Mouse (Mus musculus) c-Kit-positive CD71-positive TER-119-negative erythroid progenitor cells, embryonic 14.5 days (primary cell): ENCODE results near the gene Cdh5.
A peak's percentile ranks its signal among the peaks of the same experiment; 100 is the strongest.

Experiments
- DNase-seq: peaks from one replicate; pipeline ENCODE4 v3.0.0-alpha.2; 2013; ENCODE audit warnings: low read depth

The Cdh5 gene

GRCm38 (mm10) chr8:104136277-104136676 lies 34.9 kb downstream of the Cdh5 start:
- DNase-seq: no peak

DNA sequence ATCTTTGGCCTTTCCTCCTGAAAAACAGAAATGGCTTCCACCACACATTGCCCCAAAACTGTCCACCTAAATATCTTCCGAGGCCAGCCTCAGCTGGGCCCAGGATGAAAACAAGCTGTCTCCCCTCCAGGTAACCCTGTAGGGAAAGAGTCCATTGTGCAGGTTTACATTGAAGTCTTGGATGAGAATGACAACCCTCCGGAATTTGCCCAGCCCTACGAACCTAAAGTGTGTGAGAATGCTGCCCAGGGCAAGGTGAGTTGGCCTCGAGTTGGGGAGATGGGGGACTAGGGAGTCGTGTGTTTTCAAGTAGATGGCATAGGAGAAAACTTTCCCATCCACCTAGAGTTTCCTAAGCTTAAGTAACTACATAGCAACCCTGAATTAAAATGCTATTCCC lies 36.2 kb downstream of the Cdh5 start:
- no peak for DNase-seq

GRCm38 (mm10) chr8:104140611-104141010 lies 39.2 kb downstream of the Cdh5 start:
- DNase-seq: no peak

DNA sequence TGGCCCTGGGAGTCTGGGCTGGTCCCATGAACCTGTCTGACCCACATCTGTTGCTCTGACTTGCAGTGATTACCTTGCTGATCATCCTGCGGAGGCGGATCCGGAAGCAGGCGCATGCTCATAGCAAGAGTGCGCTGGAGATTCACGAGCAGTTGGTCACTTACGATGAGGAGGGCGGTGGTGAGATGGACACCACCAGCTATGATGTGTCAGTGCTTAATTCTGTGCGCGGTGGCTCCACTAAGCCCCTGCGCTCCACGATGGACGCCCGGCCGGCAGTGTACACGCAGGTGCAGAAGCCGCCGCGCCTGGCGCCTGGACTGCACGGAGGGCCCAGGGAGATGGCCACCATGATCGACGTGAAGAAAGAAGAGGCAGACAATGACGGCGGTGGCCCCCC lies 41.0 kb downstream of the Cdh5 start:
- DNase-seq: no peak

GRCm38 (mm10) chr8:104143379-104143778 lies 42.0 kb downstream of the Cdh5 start:
- DNase-seq: no peak

DNA sequence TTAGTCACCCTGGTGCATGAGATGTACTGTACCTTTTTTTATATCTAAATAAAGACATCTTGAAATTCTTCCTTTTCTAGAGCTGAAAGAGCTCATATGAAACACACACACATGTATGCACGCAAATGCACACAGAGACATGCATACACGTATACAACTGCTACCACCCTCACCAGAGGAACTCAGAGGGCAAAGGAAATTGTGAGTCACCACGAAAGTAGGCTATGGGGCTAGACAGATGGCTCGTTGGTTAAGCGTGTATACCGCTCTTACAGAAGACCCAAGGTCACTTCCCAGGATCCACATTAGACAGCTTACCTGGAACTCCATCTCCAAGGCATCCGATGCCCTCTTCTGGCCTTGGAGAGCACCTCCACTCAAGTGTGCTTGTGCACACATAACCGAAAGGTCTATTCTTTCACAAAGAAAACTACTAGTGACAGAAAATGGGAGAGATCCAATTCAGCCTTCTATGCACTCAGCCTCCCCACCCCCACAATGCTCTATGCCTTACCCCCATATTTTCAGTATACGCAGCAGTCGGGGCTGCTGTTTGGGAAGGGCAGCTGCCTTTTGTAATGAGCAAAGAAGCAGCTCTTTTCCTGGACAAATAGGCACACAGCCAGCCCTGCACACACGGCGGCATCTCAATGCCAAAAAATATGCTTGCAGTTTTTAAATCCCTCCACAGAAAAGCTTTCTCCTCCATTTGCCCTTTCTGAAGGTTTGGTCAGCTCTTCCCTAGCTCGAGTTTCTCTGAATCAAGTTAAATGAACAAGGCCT lies 43.2 kb downstream of the Cdh5 start:
- DNase-seq: no peak

DNA sequence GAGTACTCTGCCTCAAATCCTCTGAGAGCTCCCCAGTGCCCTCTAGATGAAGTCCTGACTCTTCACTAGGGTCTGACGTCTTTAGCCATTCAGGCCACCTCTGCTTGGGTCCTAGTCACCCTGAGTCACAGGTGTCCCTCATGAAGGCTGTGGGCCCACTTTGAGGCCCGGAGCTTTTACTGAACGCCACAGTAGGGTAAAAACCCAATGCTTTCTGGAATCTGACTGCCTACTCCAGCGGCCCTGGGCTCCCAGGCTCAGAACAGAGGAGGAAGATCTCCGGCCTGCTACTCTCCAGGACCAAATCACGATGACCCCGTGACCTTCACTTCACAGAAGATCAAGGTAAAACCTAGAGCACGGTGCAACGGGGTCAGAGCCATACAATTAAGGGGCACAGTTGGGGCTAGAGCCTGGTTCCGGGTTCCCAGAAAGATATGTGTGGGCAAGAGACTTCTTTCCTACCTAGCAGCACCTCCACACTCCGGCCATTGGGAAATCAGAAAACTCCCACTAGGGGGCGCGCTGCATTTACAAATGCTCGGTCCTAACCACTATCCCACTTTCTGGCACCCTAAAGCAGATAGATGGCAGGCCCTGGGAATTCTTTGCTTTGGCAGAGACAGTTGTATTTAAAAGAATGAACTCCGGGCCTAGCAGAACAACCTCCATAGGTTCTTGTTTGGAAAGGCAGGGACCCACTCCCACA lies 44.7 kb downstream of the Cdh5 start:
- DNase-seq: peak; percentile 39

- no peak for DNase-seq
Measured at GRCm38 (mm10) chr8:104146717-104147494, 45.5 kb downstream of the Cdh5 start.

DNA sequence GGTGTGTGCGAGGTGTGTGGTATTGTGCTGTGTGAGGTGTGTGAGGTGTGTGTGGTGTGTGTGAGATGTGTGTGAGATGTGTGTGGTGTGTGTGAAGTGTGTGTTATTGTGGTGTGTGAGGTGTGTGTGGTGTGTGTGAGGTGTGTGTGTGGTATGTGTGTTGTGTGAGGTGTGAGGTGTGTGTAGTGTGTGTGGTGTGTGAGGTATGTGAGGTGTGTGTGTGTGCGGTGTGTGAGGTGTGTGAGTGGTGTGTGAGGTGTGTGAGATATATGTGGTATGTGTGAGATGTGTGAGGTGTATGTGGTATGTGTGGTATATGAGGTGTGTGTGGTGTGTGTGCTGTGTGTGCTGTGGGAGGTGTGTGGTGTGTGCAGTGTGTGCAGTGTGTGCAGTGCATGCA lies 46.5 kb downstream of the Cdh5 start:
- DNase-seq: no peak

DNA sequence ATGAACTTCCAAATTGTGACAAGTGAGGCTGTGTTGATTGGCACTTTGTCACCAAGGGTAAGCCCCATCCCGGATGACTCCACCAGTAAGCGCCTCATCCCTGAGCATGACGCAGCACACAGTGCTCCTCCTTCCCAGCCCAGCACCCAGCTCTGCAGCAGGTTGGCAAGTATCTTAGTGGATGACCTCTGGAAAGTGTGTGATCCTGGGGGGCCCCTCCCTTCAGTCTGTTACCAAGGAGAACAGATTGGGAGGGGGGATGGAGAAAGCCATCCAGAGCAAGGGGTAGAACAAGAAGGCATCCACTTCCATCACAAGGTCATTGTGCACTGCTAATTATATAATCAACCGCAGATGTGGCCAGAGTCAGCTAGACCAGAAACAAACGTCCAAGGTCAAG lies 59.3 kb downstream of the Cdh5 start:
- no peak for DNase-seq

- DNase-seq: no peak
Measured at GRCm38 (mm10) chr8:104169461-104169860, 68.0 kb downstream of the Cdh5 start.

DNA sequence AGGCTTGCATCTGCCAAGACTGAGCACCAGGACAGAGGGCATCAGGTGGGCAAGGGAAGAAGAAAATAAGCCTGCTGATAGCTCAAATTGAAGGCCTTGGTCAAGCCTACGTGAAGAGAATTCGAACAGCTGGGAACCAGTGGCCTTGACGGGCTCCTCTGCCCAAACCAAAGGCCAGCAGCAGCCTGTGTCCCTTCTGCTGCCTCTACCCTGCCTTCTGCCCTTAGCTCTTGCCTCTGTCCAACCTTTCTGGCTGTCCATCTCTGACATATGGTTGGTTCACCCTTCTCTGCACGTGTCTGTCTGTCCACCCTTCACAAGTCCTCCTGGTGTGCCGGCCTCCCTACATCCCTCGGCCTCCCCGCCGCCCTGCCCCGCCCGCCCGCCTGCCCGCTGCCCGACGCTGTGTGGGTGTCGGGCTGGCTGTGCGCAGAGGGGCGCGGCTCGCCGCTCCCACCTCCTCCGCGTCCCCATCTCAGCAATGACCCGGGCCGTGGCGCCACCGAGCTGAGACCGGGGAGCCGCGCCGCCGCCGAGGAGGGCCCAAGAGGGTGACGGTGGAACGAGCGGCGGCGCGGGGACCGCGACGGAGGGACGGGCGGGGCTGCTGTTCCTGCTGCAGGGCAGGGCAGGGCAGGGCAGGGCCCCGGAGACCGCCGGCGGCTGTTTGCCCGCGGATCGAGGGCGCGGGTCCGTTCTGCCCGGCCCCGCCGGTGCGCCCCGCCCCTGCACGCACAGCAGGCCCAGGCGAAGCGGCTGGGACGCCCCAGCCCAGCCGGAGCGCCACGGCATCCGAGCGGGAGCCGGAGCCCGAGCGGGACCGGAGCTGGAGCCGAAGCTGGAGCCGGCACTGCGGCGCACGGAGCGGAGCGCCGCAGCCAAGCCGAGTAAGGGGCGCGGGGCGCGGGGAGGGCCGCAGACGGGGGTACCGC lies 69.0 kb downstream of the Cdh5 start, which contains the start of gene Bean1:
Gene Bean1, plus strand, starts transcription at position 325 of the 932 bp plus-strand sequence.
- DNase-seq: no peak

- DNase-seq: no peak
Measured at GRCm38 (mm10) chr8:104171050-104171620, 69.7 kb downstream of the Cdh5 start.

DNA sequence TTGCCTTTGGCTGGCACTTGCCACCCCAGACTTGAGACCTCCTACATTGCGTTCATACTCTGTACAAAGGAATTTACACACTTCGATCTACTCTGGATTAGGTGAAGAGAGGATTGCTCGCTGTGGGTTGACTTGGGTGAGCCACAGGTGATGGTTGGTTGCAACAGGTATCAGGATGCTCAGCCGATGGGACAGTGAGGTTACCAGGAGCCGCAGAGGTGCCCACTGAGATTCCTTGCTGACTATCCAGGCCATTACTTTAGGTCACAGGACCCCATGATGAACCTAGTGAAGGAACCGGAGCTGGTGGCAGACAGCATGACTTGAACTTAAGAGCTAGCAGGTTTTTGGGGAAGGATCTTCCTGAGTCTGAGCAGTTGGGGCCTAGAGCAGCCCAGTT lies 71.0 kb downstream of the Cdh5 start:
- DNase-seq: no peak

- DNase-seq: no peak
Measured at GRCm38 (mm10) chr8:104175848-104176527, 74.6 kb downstream of the Cdh5 start.

GRCm38 (mm10) chr8:104177054-104177453 lies 75.6 kb downstream of the Cdh5 start:
- DNase-seq: no peak

- no peak for DNase-seq
Measured at GRCm38 (mm10) chr8:104184905-104185304, 83.5 kb downstream of the Cdh5 start.

DNA sequence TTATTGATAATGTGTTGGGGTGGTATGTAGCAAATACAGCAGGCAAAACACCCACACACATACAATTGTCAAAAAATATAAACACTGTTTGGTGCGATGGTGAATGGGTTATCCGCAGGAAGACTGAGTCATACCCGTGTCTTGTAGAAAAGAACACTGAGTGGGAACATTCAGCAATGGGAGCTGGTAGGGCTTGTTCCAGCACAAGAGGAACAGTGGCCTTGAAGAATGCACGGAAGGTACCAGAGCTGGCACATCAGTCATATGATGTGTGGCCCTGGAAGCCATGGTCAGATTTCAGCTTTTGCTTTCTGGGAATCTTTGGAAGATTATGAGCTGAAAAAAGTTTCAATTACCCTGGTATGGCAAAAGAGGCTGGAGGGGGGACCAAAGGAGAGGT lies 85.4 kb downstream of the Cdh5 start:
- DNase-seq: no peak

- no peak for DNase-seq
Measured at GRCm38 (mm10) chr8:104187622-104188021, 86.2 kb downstream of the Cdh5 start.

DNA sequence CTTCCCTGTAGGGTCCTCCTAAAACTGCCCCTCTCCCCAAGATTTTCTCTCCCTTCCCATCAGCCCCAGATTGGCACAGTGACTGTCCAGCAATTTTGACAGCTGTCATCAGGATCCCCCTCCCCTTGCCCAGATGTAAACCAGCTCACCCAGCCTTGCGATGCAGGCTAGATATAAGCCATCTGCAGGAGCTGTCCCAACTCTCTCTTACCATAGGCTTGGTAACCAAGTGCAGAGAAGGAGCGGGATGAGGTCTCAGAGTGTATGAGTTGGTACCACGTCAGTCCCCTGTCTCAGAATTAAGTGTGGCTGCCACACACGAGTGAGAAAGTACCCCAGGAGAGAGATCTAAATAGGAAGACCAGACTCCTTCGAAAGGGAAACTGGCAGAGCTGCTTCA lies 87.0 kb downstream of the Cdh5 start:
- no peak for DNase-seq
